ENCODE assay signal across 32 mouse cellular contexts in the genomic region with DNA sequence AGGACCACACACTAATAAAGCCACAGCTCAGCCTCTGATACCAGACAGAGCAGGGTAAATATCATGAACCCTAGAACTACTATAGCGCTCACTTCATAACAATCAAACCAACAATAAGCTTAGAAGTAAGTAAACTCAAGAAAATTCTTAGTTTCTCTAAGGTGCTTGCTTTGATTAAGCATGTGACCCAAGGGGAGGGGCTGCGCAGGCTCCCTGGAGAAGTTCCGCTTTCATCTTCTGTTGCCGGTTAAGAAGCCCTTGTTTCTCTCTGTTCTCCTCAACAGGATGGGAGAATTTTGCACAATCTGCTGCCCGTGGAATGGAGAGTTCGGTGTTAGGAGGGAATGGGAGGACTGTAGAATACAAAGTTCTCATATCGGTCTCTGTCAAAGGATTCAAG. TPM values are rescaled to one million over a fixed set of nuclear protein-coding genes. Genes with fewer than 3 reads are reported as not detected.
"Had no signal": no experiment of that assay in that cellular context is flagged by ENCODE, and none has a peak within 500 bp of the region (broad histone marks: within the 10 kb centered on the region; RNA-seq: fewer than 3 reads in every experiment).

No protein-coding gene starts in this region.

- ATAC-seq: hindbrain, postnatal 0 days; intestine, embryonic 16.5 days had no signal

- H3K9ac ChIP-seq: heart, embryonic 13.5 days; heart, embryonic 15.5 days; hindbrain, embryonic 13.5 days; hindbrain, embryonic 15.5 days; limb, embryonic 13.5 days; limb, embryonic 15.5 days had no signal

- H3K27ac ChIP-seq: gastrocnemius, adult 2 months; heart, adult 2 months; heart, embryonic 13.5 days; heart, embryonic 15.5 days; hindbrain, embryonic 13.5 days; hindbrain, embryonic 15.5 days; hindbrain, postnatal 0 days; layer of hippocampus, adult 2 months; limb, embryonic 13.5 days; limb, embryonic 15.5 days had no signal

- H3K9me3 ChIP-seq: heart, embryonic 13.5 days; heart, embryonic 15.5 days; hindbrain, embryonic 13.5 days; hindbrain, embryonic 15.5 days; limb, embryonic 13.5 days; limb, embryonic 15.5 days had no signal

- DNase-seq: gastrocnemius, adult 2 months; gastrocnemius, postnatal 10 days; gastrocnemius, postnatal 25 days; heart, adult 11 months; heart, adult 2 months; heart, postnatal 14 days; heart, postnatal 36 days; kidney, adult 11 months; kidney, adult 2 months; kidney, postnatal 10 days; kidney, postnatal 25 days; kidney, postnatal 4 days; left cerebral cortex, postnatal 4 days had no signal

- H3K27me3 ChIP-seq: heart, embryonic 15.5 days; hindbrain, embryonic 13.5 days; hindbrain, embryonic 15.5 days; limb, embryonic 13.5 days; limb, embryonic 15.5 days had no signal

- H3K4me1 ChIP-seq: hindbrain, embryonic 15.5 days; limb, embryonic 15.5 days had no signal

- H3K36me3 ChIP-seq: heart, embryonic 13.5 days; heart, embryonic 15.5 days; hindbrain, embryonic 13.5 days; hindbrain, embryonic 15.5 days; limb, embryonic 13.5 days; limb, embryonic 15.5 days had no signal

- H3K4me2 ChIP-seq: heart, embryonic 11.5 days; heart, embryonic 13.5 days; heart, embryonic 15.5 days; hindbrain, embryonic 13.5 days; hindbrain, embryonic 15.5 days; limb, embryonic 13.5 days; limb, embryonic 15.5 days had no signal

- H3K4me3 ChIP-seq: gastrocnemius, adult 2 months; heart, adult 2 months; heart, embryonic 13.5 days; heart, embryonic 15.5 days; hindbrain, embryonic 13.5 days; hindbrain, embryonic 15.5 days; layer of hippocampus, adult 2 months; limb, embryonic 13.5 days; limb, embryonic 15.5 days had no signal

RNA-seq across cellular contexts. Expression of a gene that starts 6.4 kb away (rescaled TPM):
- total RNA-seq: gastrocnemius, adult 2 months; gastrocnemius, postnatal 10 days; gastrocnemius, postnatal 25 days; gastrocnemius, postnatal 4 days; heart, adult 2 months; heart, postnatal 14 days; heart, postnatal 36 days; hematopoietic stem cell, adult 5-6 weeks; liver, adult 2 months had no signal
- polyA plus RNA-seq: heart, adult 2 months; heart, embryonic 11.5 days; heart, embryonic 13.5 days; heart, embryonic 15.5 days; heart, postnatal 0 days; hindbrain, embryonic 11.5 days; hindbrain, embryonic 15.5 days; intestine, embryonic 14.5 days; intestine, embryonic 16.5 days; kidney, adult 2 months; kidney, embryonic 14.5 days; kidney, embryonic 16.5 days; limb, embryonic 11.5 days; limb, embryonic 13.5 days; liver, adult 2 months had no signal
